Mouse (Mus musculus) liver, embryonic 14.5 days (tissue): ENCODE measurements around the gene 0610010F05Rik. TPM values are rescaled to one million over a fixed set of nuclear protein-coding genes. Genes with fewer than 3 reads are reported as not detected.

Experiments used
- ATAC-seq: fragments of 200-750 bp; cut with Nextera tagmentation; 2 replicates; pipeline ENCODE4 v1.8.0; 2017; ENCODE audit warnings: moderate number of reproducible peaks, mild to moderate bottlenecking, moderate library complexity; ENCODE audit not compliant: insufficient read depth
- DNase-seq, 3 experiments: peaks; one replicate each; pipeline ENCODE4 v3.0.0-alpha.2; 2012 to 2013; ENCODE audit warnings: low read depth in 3 of 3, low spot score in 3 of 3
- H3K27ac ChIP-seq: fragments of 300-500 bp; sonication (generic); 2 replicates; pipeline ENCODE4 v1.5.1; 2014; ENCODE audit warnings: moderate library complexity, mild to moderate bottlenecking, control low read depth, inconsistent platforms
- H3K27me3 ChIP-seq: fragments of 300-500 bp; sonication (generic); 2 replicates; pipeline ENCODE4 v1.6.1; 2014; ENCODE audit warnings: mild to moderate bottlenecking, low read length, moderate library complexity; ENCODE audit not compliant: control insufficient read depth, insufficient read depth
- H3K36me3 ChIP-seq: fragments of 300-500 bp; sonication (generic); replicated peaks from 2 replicates; pipeline ENCODE4 v1.6.1; 2014; ENCODE audit warnings: low read depth; ENCODE audit not compliant: control insufficient read depth, insufficient read depth
- H3K4me1 ChIP-seq, 2 experiments: fragments of 200-500 bp in 1 of 2; fragments of 300-500 bp in 1 of 2; sonication (generic) in 1 of 2; replicated peaks; 2 replicates each; pipeline ENCODE4 v1.6.1; 2012 to 2014; ENCODE audit warnings: antibody characterized with exemption in 1 of 2, inconsistent platforms in 1 of 2, low read length in 1 of 2; ENCODE audit not compliant: control insufficient read depth in 2 of 2, insufficient read depth in 2 of 2
- H3K4me2 ChIP-seq: fragments of 300-500 bp; sonication (generic); 2 replicates; pipeline ENCODE4 v1.6.1; 2014; ENCODE audit warnings: low read depth, mild to moderate bottlenecking, control low read depth, moderate library complexity
- H3K4me3 ChIP-seq, 2 experiments: fragments of 200-500 bp in 1 of 2; fragments of 300-500 bp in 1 of 2; sonication (generic) in 1 of 2; 2 replicates each; pipeline ENCODE4 v1.5.1; 2012 to 2014; ENCODE audit warnings: low read depth in 2 of 2, low read length in 2 of 2, mild to moderate bottlenecking in 2 of 2, control low read depth in 1 of 2, inconsistent platforms in 1 of 2, moderate library complexity in 1 of 2; ENCODE audit not compliant: insufficient read depth in 1 of 2
- H3K9ac ChIP-seq: fragments of 300-500 bp; sonication (generic); replicated peaks from 2 replicates; pipeline ENCODE4 v1.6.1; 2014; ENCODE audit warnings: mild to moderate bottlenecking, control low read depth, moderate library complexity
- H3K9me3 ChIP-seq: fragments of 300-500 bp; sonication (generic); 2 replicates; pipeline ENCODE4 v1.6.1; 2016; ENCODE audit warnings: low read length, mixed read lengths; ENCODE audit not compliant: control insufficient read depth
- CTCF ChIP-seq: IDR thresholded peaks from 2 replicates; pipeline ENCODE4 v1.5.1; 2016; ENCODE audit warnings: antibody characterized with exemption, low read depth, control low read depth
- EP300 ChIP-seq: IDR thresholded peaks from 2 replicates; pipeline ENCODE4 v1.6.1; 2016; ENCODE audit warnings: antibody characterized with exemption, low read depth
- WGBS: fragments of 180-500 bp; shearing (Covaris S2); extraction: QIAGEN DNeasy Blood & Tissue Kit; methylation state at CpG from one replicate; pipeline ENCODE4 v1.1.7; 2014; ENCODE audit not compliant: insufficient replicate concordance; 5-methylcytosine and 5-hydroxymethylcytosine counted together
- polyA plus RNA-seq, 2 experiments: library from polyadenylated mRNA; depleted of rRNA in 1 of 2; stranded (reverse) in 1 of 2; unstranded in 1 of 2; fragments of >200 nt; fragmentation: Nextera tagmentation in 1 of 2; extraction: Ambion mirVana in 1 of 2; gene quantifications; 2 replicates each; pipeline versions ENCODE4 v1.2.1 to v1.2.3; 2012 to 2014

The 0610010F05Rik gene
- polyA plus RNA-seq, 2 experiments, result 3.1 to 11.1 TPM

DNA sequence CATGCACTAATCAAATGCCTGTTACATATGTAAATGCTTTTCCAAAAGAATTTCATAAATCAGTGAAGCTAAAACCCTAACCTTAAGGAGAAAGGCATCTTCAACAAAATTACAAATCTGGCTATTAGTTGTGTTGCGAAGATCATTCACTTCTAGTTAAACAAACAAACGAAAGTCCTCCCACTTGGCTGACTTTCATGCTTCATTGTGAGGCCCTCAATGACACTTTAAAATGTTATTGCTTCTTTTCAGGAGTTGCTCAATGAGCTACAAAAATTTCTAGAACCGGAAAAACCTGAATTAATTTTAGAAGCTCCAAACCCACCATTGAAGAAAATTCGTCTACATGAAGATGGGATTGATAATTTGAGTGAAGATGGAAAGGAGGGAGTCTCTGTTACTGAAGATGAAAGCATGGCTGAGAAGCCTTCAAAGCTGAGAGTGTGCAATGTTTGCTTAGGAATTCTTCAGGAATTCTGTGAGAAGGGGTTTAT lies 38.9 kb upstream of the 0610010F05Rik start:
- Histone ChIP-seq H3K9me3 (no peaks in the 10 kb centered on the region), H3K4me1 (no peaks in the 10 kb centered on the region), H3K27me3 (no peaks in the 10 kb centered on the region), H3K9ac (no peak overlapping the region), H3K4me3 (no peak overlapping the region), H3K36me3 (peaks cover 10% of the 10 kb centered on the region), H3K27ac (no peak overlapping the region), H3K4me2 (no peak overlapping the region)
- DNase-seq (no peak), ATAC-seq (no peak)
- no peak for TF ChIP-seq EP300
- TF ChIP-seq CTCF, result no peak
- WGBS, result 78% methylated on average over 4 of the region's 4 CpGs

- TF ChIP-seq CTCF, result no peak
- Histone ChIP-seq H3K9me3 (no peaks in the 10 kb centered on the region), H3K27ac (no peak overlapping the region), H3K9ac (no peak overlapping the region; the same call in 1 of the 2 replicates), H3K4me3 (peak overlapping the region; percentile 83 to 97; a peak in 3 of 4 replicates), H3K4me1 (peaks cover 0 to 6% of the 10 kb centered on the region in 2 experiments; a peak in 2 of 4 replicates), H3K27me3 (no peaks in the 10 kb centered on the region), H3K4me2 (peak overlapping the region; percentile 89), H3K36me3 (no peaks in the 10 kb centered on the region; the same call in 1 of the 2 replicates)
- ATAC-seq (no peak), DNase-seq (peak in 2 of 3 experiments; percentile 20 to 31)
- WGBS, result 36% methylated on average over 3 of the region's 3 CpGs
Measured at GRCm38 (mm10) chr11:23667128-23667527, 33.7 kb upstream of the 0610010F05Rik start.

- Histone ChIP-seq H3K4me1 (peaks cover 0 to 6% of the 10 kb centered on the region in 2 experiments; a peak in 2 of 4 replicates), H3K36me3 (no peaks in the 10 kb centered on the region; the same call in 1 of the 2 replicates), H3K27me3 (no peaks in the 10 kb centered on the region), H3K27ac (peak overlapping the region; percentile 78), H3K4me2 (peak overlapping the region; percentile 89), H3K4me3 (peak overlapping the region; percentile 83 to 97), H3K9ac (peak overlapping the region; percentile 81), H3K9me3 (no peaks in the 10 kb centered on the region)
- DNase-seq (no peak), ATAC-seq (no peak)
- no peak for TF ChIP-seq EP300
- no peak for TF ChIP-seq CTCF
- 5% methylated on average over 5 of the region's 5 CpGs for WGBS
Measured at GRCm38 (mm10) chr11:23666526-23666925, 33.1 kb upstream of the 0610010F05Rik start.

- peak within 1 kb of the TSS; percentile 89 for H3K4me2 ChIP-seq
- under 1% methylated on average over 49 of the region's 49 CpGs for WGBS
- H3K36me3 ChIP-seq, result no peaks in the 10 kb centered on the region; the same call in 1 of the 2 replicates
- ATAC-seq (peak; percentile 96), DNase-seq (peak; percentile 79 to 86 (median 80))
- peaks cover 0 to 6% of the 10 kb centered on the region in 2 experiments; a peak in 2 of 4 replicates for H3K4me1 ChIP-seq
- H3K9ac ChIP-seq, result peak within 1 kb of the TSS; percentile 81
- peak within 1 kb of the TSS; percentile 78 for H3K27ac ChIP-seq
- H3K27me3 ChIP-seq, result no peaks in the 10 kb centered on the region
- TF ChIP-seq EP300 (no peak), CTCF (no peak)
- H3K9me3 ChIP-seq, result no peaks in the 10 kb centered on the region
- H3K4me3 ChIP-seq, result peak within 1 kb of the TSS; percentile 83 to 97
Measured at GRCm38 (mm10) chr11:23665798-23666501, 32.5 kb upstream of the 0610010F05Rik start, which contains the start of gene Pex13. TSS of gene Pex13 (minus strand) at chr11:23665959.

- peak within 1 kb of the TSS; percentile 89 for H3K4me2 ChIP-seq
- peak; percentile 62 for ATAC-seq
- H3K4me3 ChIP-seq, result peak within 1 kb of the TSS; percentile 83 to 97
- peaks cover 0 to 6% of the 10 kb centered on the region in 2 experiments; a peak in 2 of 4 replicates for H3K4me1 ChIP-seq
- TF ChIP-seq EP300 (no peak), CTCF (no peak)
- 0% methylated on average over 40 of the region's 40 CpGs for WGBS
- DNase-seq, result peak in 1 of 3 experiments; percentile 9
- H3K27me3 ChIP-seq, result no peaks in the 10 kb centered on the region
- peak within 1 kb of the TSS; percentile 78 for H3K27ac ChIP-seq
- no peaks in the 10 kb centered on the region for H3K9me3 ChIP-seq
- peak within 1 kb of the TSS; percentile 81 for H3K9ac ChIP-seq
- H3K36me3 ChIP-seq, result no peaks in the 10 kb centered on the region; the same call in 1 of the 2 replicates
Measured at GRCm38 (mm10) chr11:23665311-23665786, 31.9 kb upstream of the 0610010F05Rik start, which contains the start of gene Pus10. TSS of gene Pus10 (plus strand) at chr11:23665674.
